Mouse (Mus musculus) bone marrow, adult 2 months (tissue): ENCODE results near the gene Mvb12b.

Experiments
- CTCF ChIP-seq: fragments of 200-500 bp; IDR thresholded peaks from 2 replicates; pipeline ENCODE4 v1.5.1; 2011; ENCODE audit warnings: low read length, control low read depth; ENCODE audit not compliant: control insufficient read depth, insufficient read depth
- POLR2A ChIP-seq: fragments of 200-500 bp; IDR thresholded peaks from 2 replicates; pipeline ENCODE4 v1.6.1; 2011; ENCODE audit warnings: low read depth, mild to moderate bottlenecking, control low read depth, low read length, borderline replicate concordance; ENCODE audit not compliant: control insufficient read depth

- TF ChIP-seq POLR2A = no peak
- no peak for TF ChIP-seq CTCF
Measured at GRCm38 (mm10) chr2:33836660-33837213, 51.0 kb downstream of the Mvb12b start.
